Comparison of ENCODE assay signal across 8 mouse cellular contexts in the genomic region with DNA sequence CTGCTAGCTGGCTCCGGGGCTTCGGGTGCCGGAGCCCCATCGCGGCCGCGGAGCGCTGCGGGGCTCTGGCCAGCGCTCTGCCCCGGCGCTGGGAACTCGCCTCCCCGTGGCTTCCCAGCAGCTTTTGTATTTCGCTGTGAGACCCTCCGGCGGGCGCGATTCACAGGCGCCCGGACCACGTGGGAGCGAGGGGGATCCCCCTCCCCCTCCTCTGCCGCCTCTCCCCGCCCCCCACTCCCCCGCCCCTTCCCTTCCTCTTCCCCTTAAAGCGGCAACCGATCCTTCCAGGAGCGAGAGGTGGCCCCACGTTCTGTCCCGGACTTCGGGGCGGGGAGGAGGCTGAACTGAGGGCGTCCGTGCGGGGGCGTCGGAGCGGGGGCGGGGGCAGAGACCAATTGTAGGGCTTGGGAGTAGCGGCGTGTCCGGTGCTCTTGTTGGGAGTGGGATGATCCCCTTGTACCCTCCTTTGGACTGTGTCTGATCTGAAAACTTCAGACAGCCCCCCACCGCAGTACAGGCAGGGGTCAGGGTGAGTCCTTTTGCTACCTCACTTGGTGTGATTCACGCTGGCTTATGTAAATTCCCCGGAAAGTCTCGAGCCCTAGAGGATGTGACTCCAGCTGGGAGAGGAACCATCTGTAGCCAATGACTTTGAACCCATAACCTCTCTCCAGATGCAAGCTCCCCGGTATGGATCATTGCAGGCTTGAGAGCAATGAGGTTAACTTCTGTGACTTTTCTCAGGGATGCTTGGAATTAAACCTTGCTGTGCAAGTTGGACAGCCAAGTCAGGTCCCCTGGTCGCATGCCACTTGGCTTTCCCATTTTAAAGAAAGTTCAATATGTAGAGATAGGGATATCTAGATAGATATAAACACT. TPM values are rescaled to one million over a fixed set of nuclear protein-coding genes. Genes with fewer than 3 reads are reported as not detected.
DNase-seq lines count a peak whose midpoint lies in the region; ATAC-seq and TF ChIP-seq lines count a peak whose summit lies in the region.

A gene (minus strand): TSS at position 829 of the 879 bp plus-strand sequence.

- peak within 1 kb of the TSS; percentile 68 for H3K4me3 ChIP-seq in cerebellum, adult 2 months (replicated peaks; ENCODE audit: insufficient read depth, low read depth, low read length)
- peak within 1 kb of the TSS; percentile 91 for H3K4me3 ChIP-seq in hindbrain, embryonic 11.5 days (ENCODE audit: low read depth, low read length)

- H3K9ac ChIP-seq in hindbrain, embryonic 11.5 days (ENCODE audit: low read depth, low read length), result peak within 1 kb of the TSS; percentile 97

- no peaks in the 10 kb centered on the region for H3K27me3 ChIP-seq in cerebellum, adult 2 months (ENCODE audit: control insufficient read depth, insufficient read depth, low read length)
- no peaks in the 10 kb centered on the region for H3K27me3 ChIP-seq in hindbrain, embryonic 11.5 days (ENCODE audit: control insufficient read depth, insufficient read depth, low read length)
- no peaks in the 10 kb centered on the region for H3K27me3 ChIP-seq in splenic B cell, adult 2 months (ENCODE audit: control insufficient read depth, insufficient read depth, low read length, poor library complexity, severe bottlenecking)

- no peaks in the 10 kb centered on the region for H3K9me3 ChIP-seq in hindbrain, embryonic 11.5 days (ENCODE audit: control insufficient read depth, low read length)

- 2% methylated on average over 47 of the region's 49 CpGs for WGBS in cerebellum, adult 2 months
- WGBS in hindbrain, embryonic 11.5 days, result under 1% methylated on average over 37 of the region's 49 CpGs

- H3K4me1 ChIP-seq in cerebellum, adult 2 months (ENCODE audit: control insufficient read depth, insufficient read depth, low read length), result no peaks in the 10 kb centered on the region
- no peaks in the 10 kb centered on the region for H3K4me1 ChIP-seq in hindbrain, embryonic 11.5 days (replicated peaks; ENCODE audit: control insufficient read depth, insufficient read depth, low read length)

- peak within 1 kb of the TSS; percentile 91 for H3K4me2 ChIP-seq in hindbrain, embryonic 11.5 days (replicated peaks; ENCODE audit: low read depth, low read length)

- TF ChIP-seq CTCF in cerebellum, adult 2 months (IDR thresholded peaks at IDR 0.05; ENCODE audit: borderline replicate concordance, insufficient read depth, low read depth, low read length), result no peak

- DNase-seq in lung, adult 18-20 months, result peak; percentile 16 to 28
- no peak for DNase-seq in lung, postnatal 25 days (ENCODE audit: low spot score)
- DNase-seq in cerebellum, adult 2 months, result peak in 1 of 2 experiments; percentile 56
- DNase-seq in hindbrain, embryonic 11.5 days (ENCODE audit: low spot score), result peak; percentile 91
- peak in 1 of 2 experiments; percentile 70 for DNase-seq in layer of hippocampus, postnatal 14 days (ENCODE audit: low spot score in 2 of 2)
- peak; percentile 42 for DNase-seq in lung, postnatal 10 days
- DNase-seq in splenic B cell, adult 2 months (ENCODE audit: low read depth, low spot score), result peak; percentile 13

- ATAC-seq in frontal cortex, adult (ENCODE audit: low TSS enrichment), result peak; percentile 6; the same call in 1 of the 2 replicates
- peak; percentile 87 for ATAC-seq in hindbrain, embryonic 11.5 days (ENCODE audit: low FRiP score)

- H3K27ac ChIP-seq in cerebellum, adult 2 months (ENCODE audit: insufficient read depth, low read length), result peak within 1 kb of the TSS; percentile 4
- peak within 1 kb of the TSS; percentile 96 for H3K27ac ChIP-seq in hindbrain, embryonic 11.5 days (ENCODE audit: low read depth, low read length)

- no peaks in the 10 kb centered on the region for H3K36me3 ChIP-seq in hindbrain, embryonic 11.5 days (ENCODE audit: control insufficient read depth, insufficient read depth, low read length)
- H3K36me3 ChIP-seq in splenic B cell, adult 2 months (ENCODE audit: control insufficient read depth, insufficient read depth, low read length, poor library complexity, severe bottlenecking), result no peaks in the 10 kb centered on the region

- no peak for TF ChIP-seq POLR2A in cerebellum, adult 2 months (IDR thresholded peaks at IDR 0.05; ENCODE audit: borderline replicate concordance, insufficient read depth, low read length)

RNA-seq across cellular contexts. Expression of the gene that starts here (rescaled TPM):
- 31.4 and 31.9 TPM in 2 replicates for polyA plus RNA-seq in cerebellum, adult 2 months (2012; rRNA removed)
- polyA plus RNA-seq in hindbrain, embryonic 11.5 days (2014; fragmentation: Nextera tagmentation; extraction: Ambion mirVana), result 17.2 and 21.9 TPM in 2 replicates
- total RNA-seq in layer of hippocampus, postnatal 14 days (2021), result 10 to 100 TPM; 61.5 to 66.9 TPM
